Mouse (Mus musculus): ENCODE measurements around the gene Stox2. TPM values are rescaled to one million over a fixed set of nuclear protein-coding genes. Genes with fewer than 3 reads are reported as not detected.

Gene Stox2
- polyA plus RNA-seq, 1 experiment from 2014 or later: 20.4 TPM

Other genes starting within 250 kb of the Stox2 start
- gene Trappc11, start 87.1 kb upstream of the Stox2 start, polyA plus RNA-seq (2015; fragmentation: Nextera tagmentation; extraction: Ambion mirVana): 25.8 and 27.1 TPM in 2 replicates
- 34.0 and 36.4 TPM in 2 replicates for gene Rwdd4a, start 87.3 kb upstream of the Stox2 start, polyA plus RNA-seq (2015; fragmentation: Nextera tagmentation; extraction: Ambion mirVana)
- 10.5 and 12.7 TPM in 2 replicates for gene Ing2, start 229.2 kb upstream of the Stox2 start, polyA plus RNA-seq (2015; fragmentation: Nextera tagmentation; extraction: Ambion mirVana)